Mouse (Mus musculus) midbrain, embryonic 12.5 days (tissue): ENCODE measurements around the gene Tgm2. TPM values are rescaled to one million over a fixed set of nuclear protein-coding genes. Genes with fewer than 3 reads are reported as not detected.

Experiments
- ATAC-seq: fragments of 200-750 bp; cut with Nextera tagmentation; 2 replicates; pipeline ENCODE4 v1.8.0; 2017; ENCODE audit warnings: low read depth, moderate TSS enrichment, moderate library complexity; ENCODE audit not compliant: low FRiP score
- H3K27ac ChIP-seq: fragments of 300-500 bp; sonication (generic); replicated peaks from 2 replicates; pipeline ENCODE4 v1.5.1; 2016; ENCODE audit warnings: mild to moderate bottlenecking
- H3K27me3 ChIP-seq: fragments of 300-500 bp; sonication (generic); 2 replicates; pipeline ENCODE4 v1.6.1; 2016; ENCODE audit warnings: mild to moderate bottlenecking
- H3K36me3 ChIP-seq: fragments of 300-500 bp; sonication (generic); 2 replicates; pipeline ENCODE4 v1.6.1; 2016
- H3K4me1 ChIP-seq: fragments of 300-500 bp; sonication (generic); 2 replicates; pipeline ENCODE4 v1.6.1; 2016
- H3K4me2 ChIP-seq: fragments of 300-500 bp; sonication (generic); replicated peaks from 2 replicates; pipeline ENCODE4 v1.6.1; 2016; ENCODE audit warnings: mild to moderate bottlenecking, moderate library complexity
- H3K4me3 ChIP-seq: fragments of 300-500 bp; sonication (generic); 2 replicates; pipeline ENCODE4 v1.5.1; 2016; ENCODE audit warnings: mild to moderate bottlenecking
- H3K9ac ChIP-seq: fragments of 300-500 bp; sonication (generic); replicated peaks from 2 replicates; pipeline ENCODE4 v1.6.1; 2016; ENCODE audit warnings: mild to moderate bottlenecking, moderate library complexity
- H3K9me3 ChIP-seq: fragments of 300-500 bp; sonication (generic); 2 replicates; pipeline ENCODE4 v1.6.1; 2016; ENCODE audit warnings: mild to moderate bottlenecking
- WGBS: fragments of 180-500 bp; shearing (Covaris S2); methylation state at CpG from one replicate; pipeline ENCODE4 v1.1.7; 2016; 5-methylcytosine and 5-hydroxymethylcytosine counted together
- polyA plus RNA-seq: library from polyadenylated mRNA; unstranded; fragments of >200 nt; fragmentation: Nextera tagmentation; extraction: Ambion mirVana; gene quantifications from 2 replicates; pipeline ENCODE4 v1.2.1, GENCODE M21; 2016

The Tgm2 gene
- polyA plus RNA-seq, 1 experiment from 2014 or later: 16.2 TPM

GRCm38 (mm10) chr2:158104966-158105365, 41.3 kb downstream of the Tgm2 start:
- Histone ChIP-seq H3K27ac (no peak overlapping the region), H3K4me3 (no peak overlapping the region), H3K36me3 (no peaks in the 10 kb centered on the region), H3K27me3 (0 out of 2 replicates have a peak, but pooled peaks cover 3% of the 10 kb centered on the region), H3K4me1 (no peaks in the 10 kb centered on the region), H3K4me2 (no peak overlapping the region), H3K9me3 (no peaks in the 10 kb centered on the region), H3K9ac (no peak overlapping the region)
- 75% methylated on average over 6 of the region's 6 CpGs for WGBS
- no peak for ATAC-seq

- 79% methylated on average over 5 of the region's 5 CpGs for WGBS
- Histone ChIP-seq H3K27me3 (0 out of 2 replicates have a peak, but pooled peaks cover 3% of the 10 kb centered on the region), H3K4me3 (no peak overlapping the region), H3K36me3 (no peaks in the 10 kb centered on the region), H3K4me2 (no peak overlapping the region), H3K4me1 (no peaks in the 10 kb centered on the region), H3K9ac (no peak overlapping the region), H3K27ac (no peak overlapping the region), H3K9me3 (no peaks in the 10 kb centered on the region)
- ATAC-seq: no peak
Measured at GRCm38 (mm10) chr2:158101768-158102167, 44.5 kb downstream of the Tgm2 start.

GRCm38 (mm10) chr2:158099537-158099936, 46.7 kb downstream of the Tgm2 start:
- H3K27me3 ChIP-seq: 0 out of 2 replicates have a peak, but pooled peaks cover 3% of the 10 kb centered on the region
- H3K27ac ChIP-seq: no peak overlapping the region
- no peak overlapping the region for H3K4me3 ChIP-seq
- H3K9ac ChIP-seq: no peak overlapping the region
- no peak overlapping the region for H3K4me2 ChIP-seq
- H3K4me1 ChIP-seq: no peaks in the 10 kb centered on the region
- no peak for ATAC-seq
- 79% methylated on average over 3 of the region's 3 CpGs for WGBS
- H3K9me3 ChIP-seq: no peaks in the 10 kb centered on the region
- H3K36me3 ChIP-seq: no peaks in the 10 kb centered on the region

- no peak overlapping the region for H3K4me3 ChIP-seq
- no peak overlapping the region for H3K4me2 ChIP-seq
- no peak overlapping the region for H3K9ac ChIP-seq
- 83% methylated on average over 5 of the region's 5 CpGs for WGBS
- 0 out of 2 replicates have a peak, but pooled peaks cover 3% of the 10 kb centered on the region for H3K27me3 ChIP-seq
- H3K9me3 ChIP-seq: no peaks in the 10 kb centered on the region
- H3K27ac ChIP-seq: no peak overlapping the region
- no peaks in the 10 kb centered on the region for H3K36me3 ChIP-seq
- no peaks in the 10 kb centered on the region for H3K4me1 ChIP-seq
- no peak for ATAC-seq
Measured at GRCm38 (mm10) chr2:158098730-158099129, 47.5 kb downstream of the Tgm2 start.

- Histone ChIP-seq H3K4me2 (no peak overlapping the region), H3K36me3 (no peaks in the 10 kb centered on the region), H3K27me3 (0 out of 2 replicates have a peak, but pooled peaks cover under 1% of the 10 kb centered on the region), H3K4me3 (no peak overlapping the region), H3K9ac (no peak overlapping the region), H3K27ac (no peak overlapping the region), H3K9me3 (no peaks in the 10 kb centered on the region), H3K4me1 (peaks cover 4% of the 10 kb centered on the region; the same call in 1 of the 2 replicates)
- WGBS: 85% methylated on average over 5 of the region's 5 CpGs
- ATAC-seq: no peak
Measured at GRCm38 (mm10) chr2:158097071-158097470, 49.2 kb downstream of the Tgm2 start.

GRCm38 (mm10) chr2:158094846-158095245, 51.4 kb downstream of the Tgm2 start:
- no peak overlapping the region for H3K4me2 ChIP-seq
- H3K27me3 ChIP-seq: no peaks in the 10 kb centered on the region
- no peak overlapping the region for H3K27ac ChIP-seq
- no peak overlapping the region for H3K4me3 ChIP-seq
- H3K9ac ChIP-seq: no peak overlapping the region
- peaks cover 4% of the 10 kb centered on the region; the same call in 1 of the 2 replicates for H3K4me1 ChIP-seq
- 85% methylated on average over 5 of the region's 5 CpGs for WGBS
- ATAC-seq: no peak
- H3K36me3 ChIP-seq: no peaks in the 10 kb centered on the region
- no peaks in the 10 kb centered on the region for H3K9me3 ChIP-seq

GRCm38 (mm10) chr2:158094300-158094699, 51.9 kb downstream of the Tgm2 start:
- Histone ChIP-seq H3K36me3 (no peaks in the 10 kb centered on the region), H3K9me3 (no peaks in the 10 kb centered on the region), H3K27me3 (no peaks in the 10 kb centered on the region), H3K4me2 (no peak overlapping the region), H3K9ac (no peak overlapping the region), H3K27ac (no peak overlapping the region), H3K4me1 (peaks cover 4% of the 10 kb centered on the region; the same call in 1 of the 2 replicates), H3K4me3 (no peak overlapping the region)
- ATAC-seq: no peak
- 83% methylated on average over 7 of the region's 7 CpGs for WGBS

- ATAC-seq: no peak
- Histone ChIP-seq H3K4me3 (no peak overlapping the region), H3K9me3 (no peaks in the 10 kb centered on the region), H3K36me3 (no peaks in the 10 kb centered on the region), H3K4me1 (peaks cover 4% of the 10 kb centered on the region; the same call in 1 of the 2 replicates), H3K27me3 (no peaks in the 10 kb centered on the region), H3K9ac (no peak overlapping the region), H3K27ac (no peak overlapping the region), H3K4me2 (no peak overlapping the region)
- 57% methylated on average over 5 of the region's 5 CpGs for WGBS
Measured at GRCm38 (mm10) chr2:158093345-158093744, 52.9 kb downstream of the Tgm2 start.

GRCm38 (mm10) chr2:158090096-158090495, 56.1 kb downstream of the Tgm2 start:
- H3K4me2 ChIP-seq: no peak overlapping the region
- H3K4me3 ChIP-seq: no peak overlapping the region
- no peak overlapping the region for H3K9ac ChIP-seq
- no peak for ATAC-seq
- H3K27ac ChIP-seq: no peak overlapping the region
- no peaks in the 10 kb centered on the region for H3K36me3 ChIP-seq
- peaks cover 4% of the 10 kb centered on the region; the same call in 1 of the 2 replicates for H3K4me1 ChIP-seq
- 94% methylated on average over 4 of the region's 4 CpGs for WGBS
- no peaks in the 10 kb centered on the region for H3K9me3 ChIP-seq
- H3K27me3 ChIP-seq: no peaks in the 10 kb centered on the region

GRCm38 (mm10) chr2:158084486-158084885, 61.8 kb downstream of the Tgm2 start:
- no peaks in the 10 kb centered on the region for H3K4me1 ChIP-seq
- no peak overlapping the region for H3K9ac ChIP-seq
- H3K27ac ChIP-seq: no peak overlapping the region
- no peak for ATAC-seq
- H3K4me2 ChIP-seq: no peak overlapping the region
- H3K4me3 ChIP-seq: no peak overlapping the region
- no peaks in the 10 kb centered on the region for H3K27me3 ChIP-seq
- H3K9me3 ChIP-seq: no peaks in the 10 kb centered on the region
- no peaks in the 10 kb centered on the region for H3K36me3 ChIP-seq
- WGBS: 47% methylated on average over 8 of the region's 8 CpGs

- peaks cover 23% of the 10 kb centered on the region for H3K36me3 ChIP-seq
- no peaks in the 10 kb centered on the region for H3K27me3 ChIP-seq
- no peaks in the 10 kb centered on the region for H3K9me3 ChIP-seq
- no peak overlapping the region for H3K4me3 ChIP-seq
- no peak overlapping the region for H3K4me2 ChIP-seq
- WGBS: 88% methylated on average over 9 of the region's 9 CpGs
- H3K27ac ChIP-seq: no peak overlapping the region
- ATAC-seq: no peak
- H3K9ac ChIP-seq: no peak overlapping the region
- H3K4me1 ChIP-seq: no peaks in the 10 kb centered on the region
Measured at GRCm38 (mm10) chr2:158080622-158081241, 65.5 kb downstream of the Tgm2 start.

GRCm38 (mm10) chr2:158079843-158080395, 66.3 kb downstream of the Tgm2 start:
- peaks cover 32% of the 10 kb centered on the region for H3K36me3 ChIP-seq
- no peaks in the 10 kb centered on the region for H3K9me3 ChIP-seq
- WGBS: 60% methylated on average over 9 of the region's 9 CpGs
- no peak overlapping the region for H3K4me2 ChIP-seq
- no peak overlapping the region for H3K9ac ChIP-seq
- no peak overlapping the region for H3K27ac ChIP-seq
- no peak overlapping the region for H3K4me3 ChIP-seq
- no peaks in the 10 kb centered on the region for H3K27me3 ChIP-seq
- ATAC-seq: no peak
- H3K4me1 ChIP-seq: no peaks in the 10 kb centered on the region
